Comparison of ENCODE assay signal across 35 mouse cellular contexts in genomic region chr8:114322096-114322495, GRCm38 (mm10).
"Had no signal": no experiment of that assay in that cellular context is flagged by ENCODE, and none has a peak within 500 bp of the region (broad histone marks: within the 10 kb centered on the region; RNA-seq: fewer than 3 reads in every experiment).

No protein-coding gene starts in this region.

- H3K4me2 ChIP-seq: heart, embryonic 12.5 days; heart, embryonic 13.5 days; heart, embryonic 15.5 days; hindbrain, embryonic 12.5 days; hindbrain, embryonic 13.5 days; hindbrain, embryonic 14.5 days; hindbrain, embryonic 15.5 days; intestine, embryonic 15.5 days; kidney, embryonic 15.5 days had no signal

- H3K36me3 ChIP-seq: heart, embryonic 10.5 days; heart, embryonic 12.5 days; heart, embryonic 13.5 days; heart, embryonic 15.5 days; hindbrain, embryonic 12.5 days; hindbrain, embryonic 13.5 days; hindbrain, embryonic 15.5 days; intestine, embryonic 15.5 days; kidney, embryonic 15.5 days had no signal

- H3K4me1 ChIP-seq: heart, embryonic 10.5 days; heart, embryonic 12.5 days; heart, embryonic 13.5 days; heart, embryonic 15.5 days; hindbrain, embryonic 10.5 days; hindbrain, embryonic 12.5 days; hindbrain, embryonic 13.5 days; hindbrain, embryonic 15.5 days; intestine, embryonic 15.5 days; kidney, embryonic 15.5 days had no signal

- H3K9ac ChIP-seq: heart, embryonic 12.5 days; heart, embryonic 13.5 days; heart, embryonic 15.5 days; hindbrain, embryonic 12.5 days; hindbrain, embryonic 13.5 days; hindbrain, embryonic 14.5 days; hindbrain, embryonic 15.5 days; intestine, embryonic 15.5 days; kidney, embryonic 15.5 days had no signal

- DNase-seq: heart, postnatal 10 days; heart, postnatal 14 days; heart, postnatal 36 days; heart, postnatal 4 days; kidney, adult 11 months; kidney, adult 18-20 months; kidney, adult 2 months; kidney, adult 8-10 months; kidney, adult 9 months; kidney, postnatal 10 days; kidney, postnatal 14 days; kidney, postnatal 25 days; kidney, postnatal 36 days; kidney, postnatal 4 days; layer of hippocampus, adult 9-11 months; layer of hippocampus, postnatal 36 days had no signal

- H3K4me3 ChIP-seq: heart, embryonic 10.5 days; heart, embryonic 12.5 days; heart, embryonic 13.5 days; heart, embryonic 15.5 days; hindbrain, embryonic 10.5 days; hindbrain, embryonic 12.5 days; hindbrain, embryonic 13.5 days; hindbrain, embryonic 15.5 days; intestine, embryonic 15.5 days; kidney, embryonic 15.5 days; layer of hippocampus, adult 2 months; left cerebral cortex, adult 2 months had no signal

- H3K9me3 ChIP-seq: heart, embryonic 10.5 days; heart, embryonic 15.5 days; hindbrain, embryonic 15.5 days; intestine, embryonic 15.5 days; kidney, embryonic 15.5 days had no signal

- H3K27ac ChIP-seq: heart, embryonic 10.5 days; heart, embryonic 13.5 days; heart, embryonic 15.5 days; hindbrain, embryonic 10.5 days; hindbrain, embryonic 12.5 days; hindbrain, embryonic 13.5 days; hindbrain, embryonic 14.5 days; hindbrain, embryonic 15.5 days; hindbrain, postnatal 0 days; intestine, embryonic 15.5 days; kidney, embryonic 15.5 days; kidney, postnatal 0 days; layer of hippocampus, adult 2 months; left cerebral cortex, adult 2 months had no signal

- ATAC-seq: hindbrain, embryonic 16.5 days; hindbrain, postnatal 0 days; inflammation-experienced regulatory T-cells, adult 6 months; intestine, embryonic 15.5 days; intestine, embryonic 16.5 days; intestine, postnatal 0 days had no signal

- H3K27me3 ChIP-seq: heart, embryonic 12.5 days; heart, embryonic 13.5 days; heart, embryonic 15.5 days; hindbrain, embryonic 12.5 days; hindbrain, embryonic 13.5 days; hindbrain, embryonic 15.5 days; intestine, embryonic 15.5 days; kidney, embryonic 15.5 days had no signal
